ENCODE assay signal across 9 mouse cellular contexts in the genomic region with DNA sequence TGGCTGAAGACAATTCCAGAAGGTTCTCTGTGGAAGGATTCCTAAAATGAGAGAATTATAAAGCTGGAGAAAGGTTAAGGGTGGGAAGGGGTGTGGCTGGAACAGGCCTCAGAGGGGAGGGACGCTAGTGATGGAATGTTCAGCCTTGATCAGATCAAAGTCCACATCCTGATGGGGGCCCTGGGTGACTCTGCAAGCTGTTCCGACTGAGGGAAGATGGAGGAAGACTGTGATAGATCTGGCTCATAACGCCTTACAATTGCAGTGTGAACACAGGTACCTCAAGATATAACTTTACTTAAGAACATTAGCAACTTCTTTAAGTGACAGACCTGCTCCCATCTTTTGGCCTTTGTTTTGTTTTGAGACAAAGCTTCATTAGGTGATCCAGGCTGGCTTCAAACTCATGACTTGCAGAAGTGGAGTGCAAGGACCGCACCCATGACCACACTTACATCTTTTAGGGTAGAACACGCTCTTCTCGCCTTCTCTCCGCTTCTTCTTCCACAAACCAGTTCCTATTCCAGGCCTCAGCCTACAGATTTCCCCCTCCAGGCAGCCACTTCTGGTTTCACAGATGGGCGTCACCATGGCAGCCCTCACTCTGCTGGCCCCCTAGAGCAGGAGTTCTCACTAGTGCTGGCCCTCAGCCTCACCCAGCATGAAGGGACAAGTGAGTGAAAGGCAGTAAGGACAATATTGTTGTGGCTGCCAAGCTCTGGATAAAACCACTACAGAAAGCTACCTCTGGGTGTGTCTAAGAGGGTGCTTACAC. TPM values are rescaled to one million over a fixed set of nuclear protein-coding genes. Genes with fewer than 3 reads are reported as not detected.
DNase-seq lines count a peak whose midpoint lies in the region; ATAC-seq lines count a peak whose summit lies in the region.
"Had no signal": no experiment of that assay in that cellular context is flagged by ENCODE, and none has a peak within 500 bp of the region (broad histone marks: within the 10 kb centered on the region; RNA-seq: fewer than 3 reads in every experiment).

No protein-coding gene starts in this region.

- peaks cover 43% of the 10 kb centered on the region for H3K4me1 ChIP-seq in forebrain, embryonic 12.5 days
- peaks cover 82% of the 10 kb centered on the region for H3K4me1 ChIP-seq in liver, embryonic 11.5 days (replicated peaks; ENCODE audit: control insufficient read depth, insufficient read depth, low read length)
- peaks cover 63% of the 10 kb centered on the region for H3K4me1 ChIP-seq in neural tube, embryonic 15.5 days

- peak overlapping the region; percentile 42; the same call in 1 of the 2 replicates for H3K27ac ChIP-seq in forebrain, embryonic 12.5 days
- H3K27ac ChIP-seq in liver, embryonic 11.5 days (ENCODE audit: low read depth, low read length), result peak overlapping the region; percentile 87
- peak overlapping the region; percentile 48; the same call in 1 of the 2 replicates for H3K27ac ChIP-seq in neural tube, embryonic 15.5 days (replicated peaks)
- H3K27ac ChIP-seq: hindbrain, embryonic 10.5 days had no signal

- no peaks in the 10 kb centered on the region for H3K9me3 ChIP-seq in forebrain, embryonic 12.5 days
- no peaks in the 10 kb centered on the region for H3K9me3 ChIP-seq in liver, embryonic 11.5 days (ENCODE audit: control insufficient read depth, low read length)
- no peaks in the 10 kb centered on the region for H3K9me3 ChIP-seq in neural tube, embryonic 15.5 days (replicated peaks)
- H3K9me3 ChIP-seq: hindbrain, embryonic 10.5 days had no signal

- H3K4me2 ChIP-seq in forebrain, embryonic 12.5 days, result no peak overlapping the region
- H3K4me2 ChIP-seq in liver, embryonic 11.5 days, result peak overlapping the region; percentile 50
- H3K4me2 ChIP-seq in neural tube, embryonic 15.5 days, result no peak overlapping the region

- H3K9ac ChIP-seq in forebrain, embryonic 12.5 days, result peak overlapping the region; percentile 12; the same call in 1 of the 2 replicates
- H3K9ac ChIP-seq in liver, embryonic 11.5 days (ENCODE audit: low read depth, low read length), result peak overlapping the region; percentile 43
- no peak overlapping the region for H3K9ac ChIP-seq in neural tube, embryonic 15.5 days (replicated peaks)

- WGBS in forebrain, embryonic 12.5 days, result 87% methylated on average over 8 of the region's 8 CpGs
- 54% methylated on average over 8 of the region's 8 CpGs for WGBS in liver, embryonic 11.5 days
- 78% methylated on average over 8 of the region's 8 CpGs for WGBS in neural tube, embryonic 15.5 days

- H3K27me3 ChIP-seq in forebrain, embryonic 12.5 days, result no peaks in the 10 kb centered on the region
- H3K27me3 ChIP-seq in liver, embryonic 11.5 days (replicated peaks; ENCODE audit: control insufficient read depth, insufficient read depth, low read length), result no peaks in the 10 kb centered on the region
- H3K27me3 ChIP-seq in neural tube, embryonic 15.5 days (replicated peaks), result no peaks in the 10 kb centered on the region

- peaks cover 4% of the 10 kb centered on the region; the same call in 1 of the 2 replicates for H3K36me3 ChIP-seq in forebrain, embryonic 12.5 days (replicated peaks)
- no peaks in the 10 kb centered on the region for H3K36me3 ChIP-seq in liver, embryonic 11.5 days (ENCODE audit: control insufficient read depth, insufficient read depth, low read length)
- H3K36me3 ChIP-seq in neural tube, embryonic 15.5 days, result no peaks in the 10 kb centered on the region

- no peak overlapping the region for H3K4me3 ChIP-seq in forebrain, embryonic 12.5 days (replicated peaks)
- H3K4me3 ChIP-seq in liver, embryonic 11.5 days (ENCODE audit: low read depth, low read length), result no peak overlapping the region
- H3K4me3 ChIP-seq in neural tube, embryonic 15.5 days (replicated peaks), result no peak overlapping the region
- H3K4me3 ChIP-seq: hindbrain, embryonic 10.5 days had no signal

- no peak for ATAC-seq in forebrain, embryonic 12.5 days (ENCODE audit: low FRiP score)
- peak; percentile 62 for ATAC-seq in liver, embryonic 11.5 days (replicated peaks; ENCODE audit: low FRiP score)
- ATAC-seq in neural tube, embryonic 15.5 days (ENCODE audit: low FRiP score), result no peak

- peak; percentile 68 for DNase-seq in layer of hippocampus, adult 9-11 months
- no peak for DNase-seq in layer of hippocampus, postnatal 25 days (ENCODE audit: extremely low spot score in 1 of 2, low spot score in 1 of 2)
- DNase-seq in liver, embryonic 11.5 days (ENCODE audit: low spot score), result no peak
- no peak for DNase-seq in natural killer cell, adult 2 months (ENCODE audit: low spot score in 2 of 2)
- DNase-seq in cerebellum, postnatal 25 days, result no peak

RNA-seq across cellular contexts. Expression of gene Samd4b, which starts 14.2 kb away (rescaled TPM):
- total RNA-seq in layer of hippocampus, postnatal 25 days (2021), result 10 to 100 TPM; 70.1 to 71.0 TPM
- 35.6 and 37.6 TPM in 2 replicates for polyA plus RNA-seq in forebrain, embryonic 12.5 days (2016; fragmentation: Nextera tagmentation; extraction: Ambion mirVana)
- 17.4 and 18.6 TPM in 2 replicates for polyA plus RNA-seq in liver, embryonic 11.5 days (2014; fragmentation: Nextera tagmentation; extraction: Ambion mirVana)
- 20.3 and 22.8 TPM in 2 replicates for polyA plus RNA-seq in neural tube, embryonic 15.5 days (2015; fragmentation: Nextera tagmentation; extraction: Ambion mirVana)

RNA-seq across cellular contexts. Expression of gene Pak4, which starts 14.2 kb away (rescaled TPM):
- total RNA-seq in layer of hippocampus, postnatal 25 days (2021), result 10 to 100 TPM; 13.4 to 14.8 TPM
- polyA plus RNA-seq in forebrain, embryonic 12.5 days (2016; fragmentation: Nextera tagmentation; extraction: Ambion mirVana), result 41.0 and 43.9 TPM in 2 replicates
- polyA plus RNA-seq in liver, embryonic 11.5 days (2014; fragmentation: Nextera tagmentation; extraction: Ambion mirVana), result 34.0 and 35.3 TPM in 2 replicates
- polyA plus RNA-seq in neural tube, embryonic 15.5 days (2015; fragmentation: Nextera tagmentation; extraction: Ambion mirVana), result 16.0 and 23.1 TPM in 2 replicates

RNA-seq across cellular contexts. Expression of gene Nccrp1, which starts 36.7 kb away (rescaled TPM):
- under 1 TPM; 0.40 to 0.57 TPM for total RNA-seq in layer of hippocampus, postnatal 25 days (2021)
- polyA plus RNA-seq in forebrain, embryonic 12.5 days (2016; fragmentation: Nextera tagmentation; extraction: Ambion mirVana), result not detected in 2 replicates
- polyA plus RNA-seq in liver, embryonic 11.5 days (2014; fragmentation: Nextera tagmentation; extraction: Ambion mirVana), result not detected in 2 replicates
- polyA plus RNA-seq in neural tube, embryonic 15.5 days (2015; fragmentation: Nextera tagmentation; extraction: Ambion mirVana), result 0.31 and 0.36 TPM in 2 replicates
- polyA plus RNA-seq: hindbrain, embryonic 10.5 days; limb, embryonic 14.5 days had no signal

RNA-seq across cellular contexts. Expression of gene Sycn, which starts 43.1 kb away (rescaled TPM):
- not detected for total RNA-seq in layer of hippocampus, postnatal 25 days (2021)
- not detected in 2 replicates for polyA plus RNA-seq in forebrain, embryonic 12.5 days (2016; fragmentation: Nextera tagmentation; extraction: Ambion mirVana)
- not detected in 2 replicates for polyA plus RNA-seq in liver, embryonic 11.5 days (2014; fragmentation: Nextera tagmentation; extraction: Ambion mirVana)
- polyA plus RNA-seq in neural tube, embryonic 15.5 days (2015; fragmentation: Nextera tagmentation; extraction: Ambion mirVana), result 1.3 TPM in 1 of 2 replicates, not detected in the other
- polyA plus RNA-seq: hindbrain, embryonic 10.5 days had no signal

RNA-seq across cellular contexts. Expression of gene Acp7, which starts 47.4 kb away (rescaled TPM):
- 1 to 10 TPM; 1.6 to 2.0 TPM for total RNA-seq in layer of hippocampus, postnatal 25 days (2021)
- not detected in 2 replicates for polyA plus RNA-seq in forebrain, embryonic 12.5 days (2016; fragmentation: Nextera tagmentation; extraction: Ambion mirVana)
- not detected in 2 replicates for polyA plus RNA-seq in liver, embryonic 11.5 days (2014; fragmentation: Nextera tagmentation; extraction: Ambion mirVana)
- 0.09 and 0.10 TPM in 2 replicates for polyA plus RNA-seq in neural tube, embryonic 15.5 days (2015; fragmentation: Nextera tagmentation; extraction: Ambion mirVana)
- polyA plus RNA-seq: hindbrain, embryonic 10.5 days had no signal
